Mouse (Mus musculus): Measurements from ENCODE around the gene Rragc. TPM values are rescaled to one million over a fixed set of nuclear protein-coding genes. Genes with fewer than 3 reads are reported as not detected.
"Not testable (repeated sequence)": the region's sequence is repeated elsewhere in the genome, so short reads cannot be mapped to it uniquely, and the experiment has no call there.

The Rragc gene
- polyA plus RNA-seq, 1 experiment from 2014 or later, result 21.4 TPM

GRCm38 (mm10) chr4:123918851-123919250, 1.6 kb downstream of the Rragc start:
- DNase-seq (no peak), ATAC-seq (ENCODE audit: low read depth) (no peak)
- H3K27ac ChIP-seq, result 0 out of 2 replicates have a peak overlapping the region, but pooled peaks have one; percentile 90
- H3K4me3 ChIP-seq (replicated peaks), result peak overlapping the region; percentile 93
- no peaks in the 10 kb centered on the region for H3K27me3 ChIP-seq
- H3K36me3 ChIP-seq, result peaks cover 29% of the 10 kb centered on the region
- 71% methylated on average over 2 of the region's 2 CpGs for WGBS (ENCODE audit: insufficient replicate concordance)
- no peaks in the 10 kb centered on the region for H3K9me3 ChIP-seq (replicated peaks)
- peak overlapping the region; percentile 93 for H3K4me2 ChIP-seq
- H3K9ac ChIP-seq, result peak overlapping the region; percentile 94
- H3K4me1 ChIP-seq (replicated peaks), result peaks cover 34% of the 10 kb centered on the region

- no peak overlapping the region for H3K4me3 ChIP-seq (replicated peaks)
- 82% methylated on average over 4 of the region's 4 CpGs for WGBS (ENCODE audit: insufficient replicate concordance)
- no peaks in the 10 kb centered on the region for H3K27me3 ChIP-seq
- DNase-seq, result no peak
- peaks cover 24% of the 10 kb centered on the region for H3K4me1 ChIP-seq (replicated peaks)
- H3K9ac ChIP-seq, result no peak overlapping the region
- ATAC-seq (ENCODE audit: low read depth), result no peak
- H3K27ac ChIP-seq, result no peak overlapping the region
- H3K9me3 ChIP-seq (replicated peaks), result no peaks in the 10 kb centered on the region
- no peak overlapping the region for H3K4me2 ChIP-seq
- H3K36me3 ChIP-seq, result peaks cover 48% of the 10 kb centered on the region
Measured at GRCm38 (mm10) chr4:123921055-123921565, 3.9 kb downstream of the Rragc start.

GRCm38 (mm10) chr4:123927961-123928360, 10.7 kb downstream of the Rragc start:
- no peak overlapping the region for H3K4me2 ChIP-seq
- peaks cover 69% of the 10 kb centered on the region for H3K36me3 ChIP-seq
- no peak overlapping the region for H3K4me3 ChIP-seq (replicated peaks)
- peak; percentile 65; the same call in 1 of the 2 replicates for ATAC-seq (ENCODE audit: low read depth)
- no peaks in the 10 kb centered on the region for H3K4me1 ChIP-seq (replicated peaks)
- H3K27ac ChIP-seq, result no peak overlapping the region
- H3K9me3 ChIP-seq (replicated peaks), result no peaks in the 10 kb centered on the region
- no peak overlapping the region for H3K9ac ChIP-seq
- H3K27me3 ChIP-seq, result no peaks in the 10 kb centered on the region
- DNase-seq, result no peak

- H3K36me3 ChIP-seq, result peaks cover 68% of the 10 kb centered on the region
- 81% methylated on average over 4 of the region's 4 CpGs for WGBS (ENCODE audit: insufficient replicate concordance)
- no peak overlapping the region for H3K4me3 ChIP-seq (replicated peaks)
- H3K4me1 ChIP-seq (replicated peaks), result no peaks in the 10 kb centered on the region
- H3K9me3 ChIP-seq (replicated peaks), result no peaks in the 10 kb centered on the region
- no peak overlapping the region for H3K9ac ChIP-seq
- no peaks in the 10 kb centered on the region for H3K27me3 ChIP-seq
- DNase-seq (no peak), ATAC-seq (ENCODE audit: low read depth) (no peak)
- no peak overlapping the region for H3K27ac ChIP-seq
- H3K4me2 ChIP-seq, result no peak overlapping the region
Measured at GRCm38 (mm10) chr4:123929994-123930393, 12.7 kb downstream of the Rragc start.

- Histone ChIP-seq H3K27ac (no peak overlapping the region), H3K9ac (no peak overlapping the region), H3K27me3 (no peaks in the 10 kb centered on the region), H3K36me3 (peaks cover 68% of the 10 kb centered on the region), H3K9me3 (replicated peaks) (no peaks in the 10 kb centered on the region), H3K4me1 (replicated peaks) (no peaks in the 10 kb centered on the region), H3K4me3 (replicated peaks) (no peak overlapping the region), H3K4me2 (no peak overlapping the region)
- no peak for DNase-seq
- 77% methylated on average over 4 of the region's 4 CpGs for WGBS (ENCODE audit: insufficient replicate concordance)
- no peak for ATAC-seq (ENCODE audit: low read depth)
Measured at GRCm38 (mm10) chr4:123934306-123934705, 17.1 kb downstream of the Rragc start.

- H3K36me3 ChIP-seq, result peaks cover 55% of the 10 kb centered on the region
- ATAC-seq (ENCODE audit: low read depth), result no peak
Measured at GRCm38 (mm10) chr4:123936059-123936458, 18.8 kb downstream of the Rragc start.

GRCm38 (mm10) chr4:123939838-123940237, 22.6 kb downstream of the Rragc start:
- no peak overlapping the region for H3K4me3 ChIP-seq (replicated peaks)
- H3K27me3 ChIP-seq, result no peaks in the 10 kb centered on the region
- no peaks in the 10 kb centered on the region for H3K4me1 ChIP-seq (replicated peaks)
- DNase-seq (peak; percentile 45), ATAC-seq (ENCODE audit: low read depth) (no peak)
- no peak overlapping the region for H3K4me2 ChIP-seq
- no peak overlapping the region for H3K9ac ChIP-seq
- 3% methylated on average over 4 of the region's 4 CpGs for WGBS (ENCODE audit: insufficient replicate concordance)
- no peaks in the 10 kb centered on the region for H3K9me3 ChIP-seq (replicated peaks)
- peaks cover 25% of the 10 kb centered on the region for H3K36me3 ChIP-seq
- H3K27ac ChIP-seq, result no peak overlapping the region

More at GRCm38 (mm10) chr4:123936059-123936458, 18.8 kb downstream of the Rragc start:
- no peak overlapping the region for H3K9ac ChIP-seq
- no peak overlapping the region for H3K4me3 ChIP-seq (replicated peaks)
- no peak for DNase-seq
- H3K4me2 ChIP-seq, result no peak overlapping the region
- H3K27me3 ChIP-seq, result no peaks in the 10 kb centered on the region
- H3K9me3 ChIP-seq (replicated peaks), result no peaks in the 10 kb centered on the region
- 80% methylated on average over 7 of the region's 7 CpGs for WGBS (ENCODE audit: insufficient replicate concordance)
- no peaks in the 10 kb centered on the region for H3K4me1 ChIP-seq (replicated peaks)
- H3K27ac ChIP-seq, result no peak overlapping the region

- peaks cover 14% of the 10 kb centered on the region for H3K36me3 ChIP-seq
- 33% methylated on average over 7 of the region's 7 CpGs for WGBS (ENCODE audit: insufficient replicate concordance)
- ATAC-seq (ENCODE audit: low read depth); H3K4me1 ChIP-seq (replicated peaks); H3K9ac ChIP-seq; H3K4me3 ChIP-seq (replicated peaks); H3K27ac ChIP-seq; DNase-seq; H3K4me2 ChIP-seq; H3K9me3 ChIP-seq (replicated peaks); H3K27me3 ChIP-seq: not testable (repeated sequence)
Measured at GRCm38 (mm10) chr4:123940878-123941277, 23.6 kb downstream of the Rragc start.

- no peaks in the 10 kb centered on the region for H3K4me1 ChIP-seq (replicated peaks)
- no peak overlapping the region for H3K4me3 ChIP-seq (replicated peaks)
- H3K27me3 ChIP-seq, result no peaks in the 10 kb centered on the region
- no peak overlapping the region for H3K9ac ChIP-seq
- no peak overlapping the region for H3K27ac ChIP-seq
- no peaks in the 10 kb centered on the region for H3K36me3 ChIP-seq
- H3K9me3 ChIP-seq (replicated peaks), result no peaks in the 10 kb centered on the region
- WGBS (ENCODE audit: insufficient replicate concordance), result 73% methylated on average over 4 of the region's 4 CpGs
- DNase-seq, result no peak
- no peak for ATAC-seq (ENCODE audit: low read depth)
- H3K4me2 ChIP-seq, result no peak overlapping the region
Measured at GRCm38 (mm10) chr4:123946701-123947100, 29.5 kb downstream of the Rragc start.

- ATAC-seq (ENCODE audit: low read depth) (no peak), DNase-seq (no peak)
- no peaks in the 10 kb centered on the region for H3K4me1 ChIP-seq (replicated peaks)
- H3K27ac ChIP-seq, result no peak overlapping the region
- no peak overlapping the region for H3K4me3 ChIP-seq (replicated peaks)
- H3K9ac ChIP-seq, result no peak overlapping the region
- H3K36me3 ChIP-seq, result no peaks in the 10 kb centered on the region
- no peaks in the 10 kb centered on the region for H3K9me3 ChIP-seq (replicated peaks)
- no peak overlapping the region for H3K4me2 ChIP-seq
- no peaks in the 10 kb centered on the region for H3K27me3 ChIP-seq
- WGBS (ENCODE audit: insufficient replicate concordance), result 67% methylated on average over 5 of the region's 5 CpGs
Measured at GRCm38 (mm10) chr4:123947149-123947548, 29.9 kb downstream of the Rragc start.

- Histone ChIP-seq H3K9ac (no peak overlapping the region), H3K27ac (no peak overlapping the region), H3K9me3 (replicated peaks) (no peaks in the 10 kb centered on the region), H3K36me3 (no peaks in the 10 kb centered on the region), H3K4me3 (replicated peaks) (no peak overlapping the region), H3K4me1 (replicated peaks) (no peaks in the 10 kb centered on the region), H3K4me2 (no peak overlapping the region), H3K27me3 (no peaks in the 10 kb centered on the region)
- ATAC-seq (ENCODE audit: low read depth), result no peak
- no peak for DNase-seq
- 64% methylated on average over 6 of the region's 6 CpGs for WGBS (ENCODE audit: insufficient replicate concordance)
Measured at GRCm38 (mm10) chr4:123948901-123949300, 31.7 kb downstream of the Rragc start.

GRCm38 (mm10) chr4:123949649-123950048, 32.4 kb downstream of the Rragc start:
- H3K4me3 ChIP-seq (replicated peaks), result no peak overlapping the region
- H3K36me3 ChIP-seq, result no peaks in the 10 kb centered on the region
- H3K9me3 ChIP-seq (replicated peaks), result no peaks in the 10 kb centered on the region
- DNase-seq, result no peak
- no peak for ATAC-seq (ENCODE audit: low read depth)
- no peak overlapping the region for H3K9ac ChIP-seq
- no peak overlapping the region for H3K4me2 ChIP-seq
- no peaks in the 10 kb centered on the region for H3K4me1 ChIP-seq (replicated peaks)
- H3K27me3 ChIP-seq, result no peaks in the 10 kb centered on the region
- no peak overlapping the region for H3K27ac ChIP-seq
- WGBS (ENCODE audit: insufficient replicate concordance), result 61% methylated on average over 10 of the region's 10 CpGs

All from liver, embryonic 13.5 days (tissue).